Mouse (Mus musculus) forebrain, postnatal 0 days (tissue): ENCODE results near the gene Snx14. TPM values are rescaled to one million over a fixed set of nuclear protein-coding genes. Genes with fewer than 3 reads are reported as not detected.

Source experiments
- ATAC-seq: fragments of 200-750 bp; cut with Nextera tagmentation; 2 replicates; pipeline ENCODE4 v1.8.0; 2017; ENCODE audit warnings: mild to moderate bottlenecking, moderate library complexity
- DNase-seq: peaks from one replicate; pipeline ENCODE4 v3.0.0-alpha.2; 2015
- H3K27ac ChIP-seq: fragments of 300-500 bp; sonication (generic); 2 replicates; pipeline ENCODE4 v1.5.1; 2014; ENCODE audit warnings: low read depth, mild to moderate bottlenecking, antibody characterized with exemption, low read length, moderate library complexity, mixed read lengths
- H3K27me3 ChIP-seq: fragments of 300-500 bp; sonication (generic); 2 replicates; pipeline ENCODE4 v1.6.1; 2014; ENCODE audit warnings: mild to moderate bottlenecking, low read length, mixed read lengths; ENCODE audit not compliant: insufficient read depth
- H3K36me3 ChIP-seq: fragments of 300-500 bp; sonication (generic); 2 replicates; pipeline ENCODE4 v1.6.1; 2014; ENCODE audit warnings: mild to moderate bottlenecking, moderate library complexity; ENCODE audit not compliant: insufficient read depth
- H3K4me1 ChIP-seq: fragments of 300-500 bp; sonication (generic); 2 replicates; pipeline ENCODE4 v1.6.1; 2014; ENCODE audit warnings: antibody characterized with exemption; ENCODE audit not compliant: insufficient read depth
- H3K4me2 ChIP-seq: fragments of 300-500 bp; sonication (generic); 2 replicates; pipeline ENCODE4 v1.6.1; 2014; ENCODE audit warnings: low read depth, mild to moderate bottlenecking, moderate library complexity
- H3K4me3 ChIP-seq: fragments of 300-500 bp; sonication (generic); 2 replicates; pipeline ENCODE4 v1.5.1; 2014; ENCODE audit warnings: low read depth, low read length, mixed read lengths
- H3K9ac ChIP-seq: fragments of 300-500 bp; sonication (generic); 2 replicates; pipeline ENCODE4 v1.6.1; 2014; ENCODE audit warnings: mild to moderate bottlenecking
- H3K9me3 ChIP-seq: fragments of 300-500 bp; sonication (generic); 2 replicates; pipeline ENCODE4 v1.6.1; 2016; ENCODE audit warnings: low read length
- CTCF ChIP-seq: sonication (generic); IDR thresholded peaks from 2 replicates; pipeline ENCODE4 v1.5.1; 2016; ENCODE audit warnings: antibody characterized with exemption, control low read depth, low read depth
- WGBS: fragments of 180-500 bp; shearing (Covaris S2); extraction: QIAGEN DNeasy Blood & Tissue Kit; methylation state at CpG from one replicate; pipeline ENCODE4 v1.1.7; 2014; 5-methylcytosine and 5-hydroxymethylcytosine counted together
- polyA plus RNA-seq: library from polyadenylated mRNA; unstranded; fragments of >200 nt; fragmentation: Nextera tagmentation; extraction: Ambion mirVana; gene quantifications from 2 replicates; pipeline ENCODE4 v1.2.1, GENCODE M21; 2015
- total RNA-seq: library from RNA; depleted of rRNA; stranded (reverse); fragments of >200 nt; gene quantifications from 2 replicates; pipeline ENCODE4 v1.2.3, GENCODE M21; 2014

Snx14 gene
- total and polyA plus RNA-seq, 2 experiments from 2014 or later = 25.3 to 30.2 TPM

GRCm38 (mm10) chr9:88362055-88362850 lies 76.5 kb downstream of the Snx14 start:
- no peak overlapping the region for H3K4me2 ChIP-seq
- no peaks in the 10 kb centered on the region for H3K27me3 ChIP-seq
- no peaks in the 10 kb centered on the region; the same call in 1 of the 2 replicates for H3K4me1 ChIP-seq
- DNase-seq (peak; percentile 50), ATAC-seq (peak; percentile 73)
- no peak overlapping the region for H3K9ac ChIP-seq
- no peaks in the 10 kb centered on the region for H3K9me3 ChIP-seq
- H3K4me3 ChIP-seq = no peak overlapping the region
- no peak overlapping the region for H3K27ac ChIP-seq
- TF ChIP-seq CTCF = peak; percentile 59
- WGBS = 10% methylated on average over 5 of the region's 5 CpGs
- H3K36me3 ChIP-seq = no peaks in the 10 kb centered on the region

- Histone ChIP-seq H3K27me3 (no peaks in the 10 kb centered on the region), H3K4me2 (no peak overlapping the region), H3K27ac (no peak overlapping the region), H3K4me3 (no peak overlapping the region), H3K9ac (no peak overlapping the region), H3K9me3 (no peaks in the 10 kb centered on the region), H3K36me3 (no peaks in the 10 kb centered on the region), H3K4me1 (no peaks in the 10 kb centered on the region; the same call in 1 of the 2 replicates)
- DNase-seq (no peak), ATAC-seq (no peak)
- TF ChIP-seq CTCF = no peak
- 66% methylated on average over 14 of the region's 14 CpGs for WGBS
These were observed 77.4 kb downstream of the Snx14 start for GRCm38 (mm10) chr9:88361211-88361909.

- ATAC-seq (no peak), DNase-seq (no peak)
- 89% methylated on average over 2 of the region's 2 CpGs for WGBS
- Histone ChIP-seq H3K27me3 (no peaks in the 10 kb centered on the region), H3K36me3 (no peaks in the 10 kb centered on the region), H3K27ac (no peak overlapping the region), H3K9me3 (no peaks in the 10 kb centered on the region), H3K4me3 (no peak overlapping the region), H3K9ac (no peak overlapping the region), H3K4me2 (no peak overlapping the region), H3K4me1 (no peaks in the 10 kb centered on the region; the same call in 1 of the 2 replicates)
- TF ChIP-seq CTCF = no peak
These were observed 79.6 kb downstream of the Snx14 start for GRCm38 (mm10) chr9:88359140-88359539.

- Histone ChIP-seq H3K9ac (no peak overlapping the region), H3K4me1 (no peaks in the 10 kb centered on the region), H3K27ac (no peak overlapping the region), H3K9me3 (no peaks in the 10 kb centered on the region), H3K4me3 (no peak overlapping the region), H3K4me2 (no peak overlapping the region), H3K36me3 (no peaks in the 10 kb centered on the region), H3K27me3 (no peaks in the 10 kb centered on the region)
- DNase-seq (no peak), ATAC-seq (no peak)
- WGBS = 60% methylated on average over 3 of the region's 3 CpGs
- no peak for TF ChIP-seq CTCF
These were observed 81.6 kb downstream of the Snx14 start for GRCm38 (mm10) chr9:88357173-88357572.

- Histone ChIP-seq H3K27ac (no peak overlapping the region), H3K4me3 (no peak overlapping the region), H3K27me3 (no peaks in the 10 kb centered on the region), H3K9ac (no peak overlapping the region), H3K4me1 (no peaks in the 10 kb centered on the region), H3K4me2 (no peak overlapping the region), H3K9me3 (no peaks in the 10 kb centered on the region), H3K36me3 (no peaks in the 10 kb centered on the region)
- DNase-seq = no peak
- 85% methylated on average over 7 of the region's 7 CpGs for WGBS
- no peak for TF ChIP-seq CTCF
- no peak for ATAC-seq
These were observed 85.3 kb downstream of the Snx14 start for GRCm38 (mm10) chr9:88353459-88353858.

GRCm38 (mm10) chr9:88352741-88353140 lies 86.0 kb downstream of the Snx14 start:
- DNase-seq = no peak

GRCm38 (mm10) chr9:88351163-88351562 lies 87.6 kb downstream of the Snx14 start:
- WGBS = 72% methylated on average over 3 of the region's 3 CpGs
- H3K4me2 ChIP-seq = no peak overlapping the region
- H3K4me1 ChIP-seq = no peaks in the 10 kb centered on the region
- no peak overlapping the region for H3K27ac ChIP-seq
- H3K4me3 ChIP-seq = no peak overlapping the region
- no peak overlapping the region for H3K9ac ChIP-seq
- no peak for ATAC-seq
- H3K36me3 ChIP-seq = no peaks in the 10 kb centered on the region
- DNase-seq = no peak
- no peaks in the 10 kb centered on the region for H3K27me3 ChIP-seq
- H3K9me3 ChIP-seq = no peaks in the 10 kb centered on the region
- no peak for TF ChIP-seq CTCF

More at GRCm38 (mm10) chr9:88352741-88353140, 86.0 kb downstream of the Snx14 start:
- H3K4me1 ChIP-seq = no peaks in the 10 kb centered on the region
- no peak overlapping the region for H3K4me2 ChIP-seq
- H3K4me3 ChIP-seq = no peak overlapping the region
- 45% methylated on average over 6 of the region's 6 CpGs for WGBS
- H3K27me3 ChIP-seq = no peaks in the 10 kb centered on the region
- H3K27ac ChIP-seq = no peak overlapping the region
- TF ChIP-seq CTCF = no peak
- no peak for ATAC-seq
- H3K36me3 ChIP-seq = no peaks in the 10 kb centered on the region
- H3K9me3 ChIP-seq = no peaks in the 10 kb centered on the region
- H3K9ac ChIP-seq = no peak overlapping the region
